Mouse (Mus musculus): Measurements from ENCODE around the gene Alox12. TPM values are rescaled to one million over a fixed set of nuclear protein-coding genes. Genes with fewer than 3 reads are reported as not detected.

The Alox12 gene
- total and polyA plus RNA-seq, 3 experiments, result 1.3 to 1.7 (median 1.6) TPM

DNA sequence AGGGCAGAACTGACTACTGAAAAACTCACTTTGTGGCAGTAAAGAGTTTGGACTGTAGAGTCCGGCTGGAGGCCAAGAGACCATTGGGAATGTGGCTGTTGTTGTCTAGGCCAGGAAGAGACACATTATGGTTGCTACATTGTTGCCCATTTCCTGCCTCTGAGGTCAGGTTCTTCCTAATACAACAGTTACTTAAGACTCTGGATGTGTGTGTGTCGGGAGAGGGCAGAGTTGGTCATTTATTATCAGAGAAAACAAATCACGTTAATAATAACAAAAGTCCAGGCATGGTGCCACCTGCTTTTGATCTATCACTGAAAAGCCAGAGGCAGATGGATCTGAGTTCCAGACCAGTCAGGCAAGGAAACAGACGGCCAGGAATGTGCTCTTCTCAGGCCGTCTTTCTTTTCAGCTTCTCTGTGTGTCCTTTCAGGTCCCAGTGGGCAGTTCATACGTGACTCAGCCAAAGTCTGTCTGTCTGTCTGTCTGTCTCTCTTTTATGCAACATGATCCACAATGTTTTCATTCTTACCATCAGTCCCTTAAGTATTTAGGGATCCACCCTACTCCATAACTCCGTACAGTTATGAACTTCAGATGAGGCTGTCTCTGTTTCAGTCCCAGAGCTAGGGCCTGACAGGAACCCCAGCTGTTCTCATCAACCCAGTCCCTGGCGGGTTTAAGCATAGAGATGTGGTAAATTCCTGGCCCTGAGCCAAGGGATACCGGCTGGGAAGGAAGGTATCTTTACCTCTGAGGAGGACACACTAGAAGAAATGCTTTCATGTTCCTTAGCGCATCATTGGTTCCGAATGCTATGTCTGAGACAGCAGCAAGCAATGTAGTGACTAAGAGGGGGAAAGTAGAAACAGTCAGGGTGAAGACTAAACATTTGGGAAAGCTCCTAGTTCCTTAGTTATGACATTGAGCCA is 61.5 kb downstream of the Alox12 start:
- DNase-seq, result no peak

DNA sequence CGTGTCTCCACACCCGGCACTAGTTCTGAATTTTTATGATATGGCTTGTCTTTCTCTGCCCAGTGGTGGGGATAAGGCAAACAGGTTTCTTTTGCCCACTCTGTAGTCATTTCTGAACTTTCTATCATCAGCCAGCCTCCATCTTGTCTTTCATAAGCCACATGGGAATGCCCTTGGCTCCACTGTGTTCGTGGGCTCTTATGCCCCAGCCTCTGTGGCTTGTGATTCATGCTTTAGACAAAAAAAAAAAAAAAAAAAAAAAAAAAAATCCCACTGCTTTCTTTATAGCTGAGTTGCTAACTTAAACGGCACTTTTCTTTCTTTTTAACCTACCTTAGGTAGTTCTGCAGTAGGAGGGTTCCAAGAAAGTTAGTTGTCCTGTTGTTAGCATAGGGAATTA is 63.0 kb downstream of the Alox12 start:
- no peak for DNase-seq

Small RNAs within 50 kb of the gene (microRNA-seq; reads per million reads assigned to microRNA genes)
- gene Mir195a (864 to 1,319 reads per million in 2 experiments), gene Mir497 (0 reads per million in 2 experiments), gene Mir497b (0 to 0.22 reads per million in 2 experiments)

Other genes starting within 250 kb of the Alox12 start
- 100 to 1,000 TPM; 426 to 754 TPM for gene Acadvl, start 239.9 kb downstream of the Alox12 start, total RNA-seq (2021)
- 171 and 186 TPM in 2 replicates for gene Acadvl, start 239.9 kb downstream of the Alox12 start, polyA plus RNA-seq (2012; rRNA removed)
- gene Dlg4, start 238.4 kb downstream of the Alox12 start, total RNA-seq (2021), result 10 to 100 TPM; 22.9 to 32.4 TPM
- 21.7 and 22.1 TPM in 2 replicates for gene Dlg4, start 238.4 kb downstream of the Alox12 start, polyA plus RNA-seq (2012; rRNA removed)
- gene Asgr1, start 201.3 kb downstream of the Alox12 start, total RNA-seq (2021), result 1 to 10 TPM in 1 of 2 experiments, not detected in 1; 1.7 TPM
- 0.08 TPM in 1 of 2 replicates, not detected in the other for gene Asgr1, start 201.3 kb downstream of the Alox12 start, polyA plus RNA-seq (2012; rRNA removed)
- 1 to 10 TPM in 1 of 2 experiments, under 1 TPM in 1; 0.45 to 2.8 TPM for gene Asgr2, start 162.7 kb downstream of the Alox12 start, total RNA-seq (2021)
- 0.96 and 2.6 TPM in 2 replicates for gene Asgr2, start 162.7 kb downstream of the Alox12 start, polyA plus RNA-seq (2012; rRNA removed)
- gene Mgl2, start 125.0 kb downstream of the Alox12 start, total RNA-seq (2021), result 1 to 10 TPM; 3.5 to 8.1 TPM
- 2.2 and 2.3 TPM in 2 replicates for gene Mgl2, start 125.0 kb downstream of the Alox12 start, polyA plus RNA-seq (2012; rRNA removed)
- 1 to 10 TPM; 1.9 to 6.1 TPM for gene Clec10a, start 99.2 kb downstream of the Alox12 start, total RNA-seq (2021)
- gene Clec10a, start 99.2 kb downstream of the Alox12 start, polyA plus RNA-seq (2012; rRNA removed), result 1.2 and 1.7 TPM in 2 replicates
- under 1 TPM in 1 of 2 experiments, not detected in 1; 0.73 TPM for gene Slc16a11, start 42.6 kb downstream of the Alox12 start, total RNA-seq (2021)
- 0.68 and 2.4 TPM in 2 replicates for gene Slc16a11, start 42.6 kb downstream of the Alox12 start, polyA plus RNA-seq (2012; rRNA removed)
- 1 to 10 TPM; 2.7 to 3.7 TPM for gene Slc16a13, start 34.3 kb downstream of the Alox12 start, total RNA-seq (2021)
- gene Slc16a13, start 34.3 kb downstream of the Alox12 start, polyA plus RNA-seq (2012; rRNA removed), result 5.0 and 5.6 TPM in 2 replicates
- gene Bcl6b, start 25.6 kb downstream of the Alox12 start, total RNA-seq (2021), result 10 to 100 TPM in 1 of 2 experiments, 1 to 10 TPM in 1; 8.6 to 11.3 TPM
- 25.3 and 27.8 TPM in 2 replicates for gene Bcl6b, start 25.6 kb downstream of the Alox12 start, polyA plus RNA-seq (2012; rRNA removed)
- gene 0610010K14Rik, start 17.4 kb downstream of the Alox12 start, total RNA-seq (2021), result 10 to 100 TPM; 44.7 to 52.1 TPM
- gene 0610010K14Rik, start 17.4 kb downstream of the Alox12 start, polyA plus RNA-seq (2012; rRNA removed), result 54.7 and 56.2 TPM in 2 replicates
- gene Gm21988, start 15.5 kb downstream of the Alox12 start, total RNA-seq (2021), result 1 to 10 TPM; 3.2 to 6.2 TPM
- 6.9 and 7.8 TPM in 2 replicates for gene Gm21988, start 15.5 kb downstream of the Alox12 start, polyA plus RNA-seq (2012; rRNA removed)
- gene Rnasek, start 15.5 kb downstream of the Alox12 start, total RNA-seq (2021), result 100 to 1,000 TPM; 220 to 243 TPM
- 332 and 351 TPM in 2 replicates for gene Rnasek, start 15.5 kb downstream of the Alox12 start, polyA plus RNA-seq (2012; rRNA removed)
- gene Alox12e, start 67.3 kb upstream of the Alox12 start, total RNA-seq (2021), result not detected
- 0.06 TPM in 1 of 2 replicates, not detected in the other for gene Alox12e, start 67.3 kb upstream of the Alox12 start, polyA plus RNA-seq (2012; rRNA removed)
- gene Alox15, start 96.7 kb upstream of the Alox12 start, total RNA-seq (2021), result 1 to 10 TPM; 2.8 to 6.8 TPM
- 1.1 and 2.7 TPM in 2 replicates for gene Alox15, start 96.7 kb upstream of the Alox12 start, polyA plus RNA-seq (2012; rRNA removed)
- 10 to 100 TPM; 15.4 to 22.2 TPM for gene Pelp1, start 154.7 kb upstream of the Alox12 start, total RNA-seq (2021)
- gene Pelp1, start 154.7 kb upstream of the Alox12 start, polyA plus RNA-seq (2012; rRNA removed), result 25.0 and 39.1 TPM in 2 replicates
- 10 to 100 TPM; 27.2 to 27.7 TPM for gene Arrb2, start 177.3 kb upstream of the Alox12 start, total RNA-seq (2021)
- gene Arrb2, start 177.3 kb upstream of the Alox12 start, polyA plus RNA-seq (2012; rRNA removed), result 24.2 and 26.9 TPM in 2 replicates
- gene Med11, start 196.6 kb upstream of the Alox12 start, total RNA-seq (2021), result 10 to 100 TPM; 20.4 to 21.6 TPM
- 8.9 TPM in 2 replicates for gene Med11, start 196.6 kb upstream of the Alox12 start, polyA plus RNA-seq (2012; rRNA removed)
- 1 to 10 TPM; 1.2 to 1.5 TPM for gene Zmynd15, start 204.1 kb upstream of the Alox12 start, total RNA-seq (2021)
- gene Zmynd15, start 204.1 kb upstream of the Alox12 start, polyA plus RNA-seq (2012; rRNA removed), result 4.6 and 5.3 TPM in 2 replicates
- gene Cxcl16, start 204.6 kb upstream of the Alox12 start, total RNA-seq (2021), result 10 to 100 TPM in 1 of 2 experiments, 1 to 10 TPM in 1; 9.4 to 14.0 TPM
- 16.2 and 18.7 TPM in 2 replicates for gene Cxcl16, start 204.6 kb upstream of the Alox12 start, polyA plus RNA-seq (2012; rRNA removed)
- 1 to 10 TPM in 1 of 2 experiments, under 1 TPM in 1; 0.52 to 1.5 TPM for gene Tm4sf5, start 249.9 kb upstream of the Alox12 start, total RNA-seq (2021)
- gene Tm4sf5, start 249.9 kb upstream of the Alox12 start, polyA plus RNA-seq (2012; rRNA removed), result 0.51 TPM in 1 of 2 replicates, not detected in the other